Mouse (Mus musculus) layer of hippocampus, adult 9-10 months (tissue): ENCODE data around the gene Usp21.
"Not testable (repeated sequence)": the region's sequence is repeated elsewhere in the genome, so short reads cannot be mapped to it uniquely, and the experiment has no call there.

Experiments
- DNase-seq: peaks from one replicate; pipeline ENCODE4 v3.0.0; 2022; ENCODE audit warnings: low spot score

Gene Usp21

GRCm38 (mm10) chr1:171287136-171288081 is at the start of gene Usp21:
Gene Usp21, minus strand, starts transcription at chr1:171287991.
- DNase-seq = peak; percentile 85

GRCm38 (mm10) chr1:171330216-171330560 is 42.4 kb upstream of the Usp21 start:
- DNase-seq = no peak

- no peak for DNase-seq
Measured at GRCm38 (mm10) chr1:171329433-171330215, 41.8 kb upstream of the Usp21 start.

GRCm38 (mm10) chr1:171328839-171329432 is 41.1 kb upstream of the Usp21 start, which contains the start of gene Dedd:
Gene Dedd, plus strand, starts transcription at chr1:171329145.
- DNase-seq = peak; percentile 93

GRCm38 (mm10) chr1:171328244-171328643 is 40.5 kb upstream of the Usp21 start:
- no peak for DNase-seq

- not testable (repeated sequence) for DNase-seq
Measured at GRCm38 (mm10) chr1:171326588-171326987, 38.8 kb upstream of the Usp21 start.

- DNase-seq = no peak
Measured at GRCm38 (mm10) chr1:171325571-171325970, 37.8 kb upstream of the Usp21 start.

- DNase-seq = no peak
Measured at GRCm38 (mm10) chr1:171322012-171322411, 34.2 kb upstream of the Usp21 start.

- no peak for DNase-seq
Measured at GRCm38 (mm10) chr1:171321415-171321814, 33.6 kb upstream of the Usp21 start.

- no peak for DNase-seq
Measured at GRCm38 (mm10) chr1:171320151-171320550, 32.4 kb upstream of the Usp21 start.

GRCm38 (mm10) chr1:171319748-171320147 is 32.0 kb upstream of the Usp21 start:
- DNase-seq = no peak

- DNase-seq = no peak
Measured at GRCm38 (mm10) chr1:171309321-171309720, 21.5 kb upstream of the Usp21 start.

GRCm38 (mm10) chr1:171306157-171306556 is 18.4 kb upstream of the Usp21 start:
- DNase-seq = not testable (repeated sequence)

- no peak for DNase-seq
Measured at GRCm38 (mm10) chr1:171298226-171298625, 10.4 kb upstream of the Usp21 start.

- no peak for DNase-seq
Measured at GRCm38 (mm10) chr1:171295063-171295402, 7.2 kb upstream of the Usp21 start.

GRCm38 (mm10) chr1:171294298-171295062 is 6.7 kb upstream of the Usp21 start, which contains the start of gene Ufc1:
Gene Ufc1, minus strand, starts transcription at chr1:171295024.
- DNase-seq = peak; percentile 81

GRCm38 (mm10) chr1:171293906-171294297 is 6.1 kb upstream of the Usp21 start:
- DNase-seq = no peak

GRCm38 (mm10) chr1:171293351-171293750 is 5.6 kb upstream of the Usp21 start:
- no peak for DNase-seq

GRCm38 (mm10) chr1:171288328-171288727 is 537 bp upstream of the Usp21 start:
- no peak for DNase-seq

GRCm38 (mm10) chr1:171286517-171286916 is 1.3 kb downstream of the Usp21 start:
- no peak for DNase-seq

GRCm38 (mm10) chr1:171285096-171285892 is 2.5 kb downstream of the Usp21 start:
- DNase-seq = no peak
